Mouse (Mus musculus): ENCODE measurements around the gene Ablim1.

Ablim1 gene

GRCm38 (mm10) chr19:57007781-57008710, 306.7 kb downstream of the Ablim1 start, which contains the start of gene Afap1l2:
Afap1l2 (minus strand) TSS chr19:57008228.
- DNase-seq (ENCODE audit: low spot score): no peak

- no peak for DNase-seq (ENCODE audit: low spot score)
Measured at GRCm38 (mm10) chr19:57007291-57007690, 307.4 kb downstream of the Ablim1 start.

- no peak for DNase-seq (ENCODE audit: low spot score)
Measured at GRCm38 (mm10) chr19:57006841-57007240, 307.9 kb downstream of the Ablim1 start.

- DNase-seq (ENCODE audit: low spot score): no peak
Measured at GRCm38 (mm10) chr19:57005062-57005461, 309.7 kb downstream of the Ablim1 start.

GRCm38 (mm10) chr19:57003460-57003810, 311.3 kb downstream of the Ablim1 start:
- DNase-seq (ENCODE audit: low spot score): no peak

- DNase-seq (ENCODE audit: low spot score): no peak
Measured at GRCm38 (mm10) chr19:57002741-57003459, 311.8 kb downstream of the Ablim1 start.

- no peak for DNase-seq (ENCODE audit: low spot score)
Measured at GRCm38 (mm10) chr19:57001926-57002325, 312.8 kb downstream of the Ablim1 start.

GRCm38 (mm10) chr19:57000592-57000991, 314.1 kb downstream of the Ablim1 start:
- DNase-seq (ENCODE audit: low spot score): no peak

GRCm38 (mm10) chr19:56999781-57000180, 314.9 kb downstream of the Ablim1 start:
- no peak for DNase-seq (ENCODE audit: low spot score)

- DNase-seq (ENCODE audit: low spot score): no peak
Measured at GRCm38 (mm10) chr19:56998910-56999309, 315.8 kb downstream of the Ablim1 start.

GRCm38 (mm10) chr19:56998331-56998730, 316.4 kb downstream of the Ablim1 start:
- DNase-seq (ENCODE audit: low spot score): no peak

GRCm38 (mm10) chr19:56997164-56997599, 317.5 kb downstream of the Ablim1 start:
- no peak for DNase-seq (ENCODE audit: low spot score)

GRCm38 (mm10) chr19:56995441-56995840, 319.3 kb downstream of the Ablim1 start:
- DNase-seq (ENCODE audit: low spot score): no peak

- DNase-seq (ENCODE audit: low spot score): no peak
Measured at GRCm38 (mm10) chr19:56994653-56995052, 320.1 kb downstream of the Ablim1 start.

- no peak for DNase-seq (ENCODE audit: low spot score)
Measured at GRCm38 (mm10) chr19:56993763-56994162, 321.0 kb downstream of the Ablim1 start.

GRCm38 (mm10) chr19:56992978-56993545, 321.7 kb downstream of the Ablim1 start:
- DNase-seq (ENCODE audit: low spot score): no peak

- DNase-seq (ENCODE audit: low spot score): no peak
Measured at GRCm38 (mm10) chr19:56990367-56991111, 324.2 kb downstream of the Ablim1 start.

GRCm38 (mm10) chr19:56989171-56989570, 325.5 kb downstream of the Ablim1 start:
- DNase-seq (ENCODE audit: low spot score): no peak

- DNase-seq (ENCODE audit: low spot score): no peak
Measured at GRCm38 (mm10) chr19:56984229-56984628, 330.5 kb downstream of the Ablim1 start.

GRCm38 (mm10) chr19:56983757-56984156, 331.0 kb downstream of the Ablim1 start:
- DNase-seq (ENCODE audit: low spot score): no peak
